Mouse (Mus musculus) intestine, embryonic 15.5 days (tissue): ENCODE data around the gene Ccdc15. TPM values are rescaled to one million over a fixed set of nuclear protein-coding genes. Genes with fewer than 3 reads are reported as not detected.

ENCODE experiments used
- ATAC-seq: fragments of 200-750 bp; cut with Nextera tagmentation; 2 replicates; pipeline ENCODE4 v1.8.0; 2017; ENCODE audit warnings: moderate TSS enrichment, moderate library complexity
- H3K27ac ChIP-seq: fragments of 300-500 bp; sonication (generic); 2 replicates; pipeline ENCODE4 v1.5.1; 2015; ENCODE audit warnings: mild to moderate bottlenecking, inconsistent platforms
- H3K27me3 ChIP-seq: fragments of 300-500 bp; sonication (generic); replicated peaks from 2 replicates; pipeline ENCODE4 v1.6.1; 2015; ENCODE audit warnings: inconsistent platforms
- H3K36me3 ChIP-seq: fragments of 300-500 bp; sonication (generic); 2 replicates; pipeline ENCODE4 v1.6.1; 2015; ENCODE audit warnings: inconsistent platforms
- H3K4me1 ChIP-seq: fragments of 300-500 bp; sonication (generic); replicated peaks from 2 replicates; pipeline ENCODE4 v1.6.1; 2015; ENCODE audit warnings: inconsistent platforms
- H3K4me2 ChIP-seq: fragments of 300-500 bp; sonication (generic); replicated peaks from 2 replicates; pipeline ENCODE4 v1.6.1; 2015; ENCODE audit warnings: mild to moderate bottlenecking, inconsistent platforms
- H3K4me3 ChIP-seq: fragments of 300-500 bp; sonication (generic); replicated peaks from 2 replicates; pipeline ENCODE4 v1.5.1; 2015; ENCODE audit warnings: inconsistent platforms
- H3K9ac ChIP-seq: fragments of 300-500 bp; sonication (generic); 2 replicates; pipeline ENCODE4 v1.6.1; 2015; ENCODE audit warnings: inconsistent platforms
- H3K9me3 ChIP-seq: fragments of 300-500 bp; sonication (generic); 2 replicates; pipeline ENCODE4 v1.6.1; 2016; ENCODE audit warnings: inconsistent platforms
- WGBS: fragments of 180-500 bp; shearing (Covaris S2); methylation state at CpG from one replicate; pipeline ENCODE4 v1.1.7; 2015; 5-methylcytosine and 5-hydroxymethylcytosine counted together
- polyA plus RNA-seq: library from polyadenylated mRNA; unstranded; fragments of >200 nt; fragmentation: Nextera tagmentation; extraction: Ambion mirVana; gene quantifications from 2 replicates; pipeline ENCODE4 v1.2.1, GENCODE M21; 2015

Ccdc15 gene
- polyA plus RNA-seq, 1 experiment from 2014 or later, result 6.1 TPM

DNA sequence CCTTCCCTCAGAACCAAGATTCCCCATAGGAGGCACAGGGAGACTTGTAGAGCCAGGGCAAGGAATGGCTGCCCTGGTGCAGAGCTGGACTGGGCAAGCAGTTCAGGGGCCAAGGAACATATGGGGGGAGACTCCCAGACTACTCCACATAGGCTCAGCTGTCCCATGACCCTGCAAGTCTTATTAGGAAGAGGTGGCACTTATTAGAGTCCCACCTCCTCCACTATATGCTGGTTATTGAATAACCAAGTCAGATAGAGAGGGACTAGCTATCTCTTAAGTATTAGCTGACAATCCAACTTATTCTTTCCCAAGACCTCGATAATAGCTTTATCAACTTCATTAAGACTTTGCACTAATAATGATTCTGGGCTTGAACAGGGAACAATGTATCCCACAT, 102.4 kb downstream of the Ccdc15 start:
- Histone ChIP-seq H3K4me3 (no peak overlapping the region), H3K4me1 (0 out of 2 replicates have a peak, but pooled peaks cover 12% of the 10 kb centered on the region), H3K9me3 (no peaks in the 10 kb centered on the region), H3K9ac (no peak overlapping the region), H3K27me3 (no peaks in the 10 kb centered on the region), H3K27ac (peak overlapping the region; percentile 44), H3K4me2 (no peak overlapping the region), H3K36me3 (no peaks in the 10 kb centered on the region)
- peak; percentile 85 for ATAC-seq
- WGBS, result 79% methylated on average over 1 of the region's 1 CpGs

DNA sequence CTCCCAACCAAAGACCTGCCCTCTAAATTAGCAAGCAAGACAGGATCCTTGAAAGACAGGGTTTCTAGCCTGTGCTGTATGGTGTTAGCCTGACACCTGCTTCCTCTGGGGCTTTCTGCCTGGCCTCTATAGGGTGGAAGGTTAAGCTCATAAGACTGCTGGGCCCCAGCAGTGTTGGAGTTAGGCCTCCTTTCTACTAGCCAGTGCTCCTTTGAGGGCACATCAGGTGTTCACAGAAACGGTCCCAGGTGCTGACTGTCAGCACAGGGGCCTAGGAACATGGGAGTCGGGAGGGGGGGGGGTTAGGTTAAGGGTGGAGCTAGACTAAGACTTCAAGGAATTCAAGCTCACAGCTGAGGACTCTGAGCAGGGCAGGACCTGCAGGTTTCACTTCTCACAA, 102.8 kb downstream of the Ccdc15 start:
- no peak overlapping the region for H3K4me3 ChIP-seq
- H3K4me2 ChIP-seq, result no peak overlapping the region
- WGBS, result 44% methylated on average over 2 of the region's 2 CpGs
- H3K36me3 ChIP-seq, result no peaks in the 10 kb centered on the region
- H3K9me3 ChIP-seq, result no peaks in the 10 kb centered on the region
- peak; percentile 65 for ATAC-seq
- H3K27me3 ChIP-seq, result no peaks in the 10 kb centered on the region
- no peak overlapping the region for H3K9ac ChIP-seq
- H3K4me1 ChIP-seq, result 0 out of 2 replicates have a peak, but pooled peaks cover 12% of the 10 kb centered on the region
- peak overlapping the region; percentile 44 for H3K27ac ChIP-seq

DNA sequence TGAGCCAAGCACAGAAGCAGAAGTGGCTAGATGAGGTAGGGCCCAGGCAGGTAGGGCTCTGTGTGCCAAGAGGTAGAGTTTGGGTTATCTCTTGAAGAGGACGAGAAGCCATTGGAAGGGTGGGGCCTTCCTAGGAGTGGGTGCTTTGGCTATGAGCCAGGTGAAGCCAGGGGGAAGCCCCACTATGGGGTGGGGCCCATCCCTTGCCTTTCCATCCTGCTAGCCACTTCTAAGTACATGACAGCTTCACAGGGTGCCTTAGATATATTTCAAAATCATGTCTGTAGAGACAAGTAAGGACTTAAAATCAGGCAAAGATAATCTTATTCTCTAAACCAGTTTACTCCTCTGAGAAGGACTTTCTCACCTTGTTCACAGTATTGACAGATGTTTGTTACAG, 103.6 kb downstream of the Ccdc15 start:
- no peak overlapping the region for H3K4me2 ChIP-seq
- no peak for ATAC-seq
- 53% methylated on average over 1 of the region's 1 CpGs for WGBS
- no peaks in the 10 kb centered on the region for H3K36me3 ChIP-seq
- no peak overlapping the region for H3K4me3 ChIP-seq
- no peaks in the 10 kb centered on the region for H3K27me3 ChIP-seq
- no peaks in the 10 kb centered on the region for H3K9me3 ChIP-seq
- no peak overlapping the region for H3K9ac ChIP-seq
- H3K27ac ChIP-seq, result no peak overlapping the region
- 0 out of 2 replicates have a peak, but pooled peaks cover 12% of the 10 kb centered on the region for H3K4me1 ChIP-seq

GRCm38 (mm10) chr9:37242764-37243163, 105.5 kb downstream of the Ccdc15 start:
- Histone ChIP-seq H3K27ac (no peak overlapping the region), H3K36me3 (no peaks in the 10 kb centered on the region), H3K4me2 (no peak overlapping the region), H3K9ac (no peak overlapping the region), H3K27me3 (no peaks in the 10 kb centered on the region), H3K4me3 (no peak overlapping the region), H3K4me1 (0 out of 2 replicates have a peak, but pooled peaks cover 6% of the 10 kb centered on the region), H3K9me3 (no peaks in the 10 kb centered on the region)
- no peak for ATAC-seq
- WGBS, result 89% methylated on average over 3 of the region's 3 CpGs

- Histone ChIP-seq H3K9ac (no peak overlapping the region), H3K4me3 (no peak overlapping the region), H3K9me3 (no peaks in the 10 kb centered on the region), H3K4me1 (no peaks in the 10 kb centered on the region; the same call in 1 of the 2 replicates), H3K36me3 (no peaks in the 10 kb centered on the region), H3K27ac (peak overlapping the region; percentile 32), H3K4me2 (no peak overlapping the region), H3K27me3 (no peaks in the 10 kb centered on the region)
- ATAC-seq, result peak; percentile 82
- 47% methylated on average over 4 of the region's 4 CpGs for WGBS
Observed at GRCm38 (mm10) chr9:37235951-37236737, 112.1 kb downstream of the Ccdc15 start.

DNA sequence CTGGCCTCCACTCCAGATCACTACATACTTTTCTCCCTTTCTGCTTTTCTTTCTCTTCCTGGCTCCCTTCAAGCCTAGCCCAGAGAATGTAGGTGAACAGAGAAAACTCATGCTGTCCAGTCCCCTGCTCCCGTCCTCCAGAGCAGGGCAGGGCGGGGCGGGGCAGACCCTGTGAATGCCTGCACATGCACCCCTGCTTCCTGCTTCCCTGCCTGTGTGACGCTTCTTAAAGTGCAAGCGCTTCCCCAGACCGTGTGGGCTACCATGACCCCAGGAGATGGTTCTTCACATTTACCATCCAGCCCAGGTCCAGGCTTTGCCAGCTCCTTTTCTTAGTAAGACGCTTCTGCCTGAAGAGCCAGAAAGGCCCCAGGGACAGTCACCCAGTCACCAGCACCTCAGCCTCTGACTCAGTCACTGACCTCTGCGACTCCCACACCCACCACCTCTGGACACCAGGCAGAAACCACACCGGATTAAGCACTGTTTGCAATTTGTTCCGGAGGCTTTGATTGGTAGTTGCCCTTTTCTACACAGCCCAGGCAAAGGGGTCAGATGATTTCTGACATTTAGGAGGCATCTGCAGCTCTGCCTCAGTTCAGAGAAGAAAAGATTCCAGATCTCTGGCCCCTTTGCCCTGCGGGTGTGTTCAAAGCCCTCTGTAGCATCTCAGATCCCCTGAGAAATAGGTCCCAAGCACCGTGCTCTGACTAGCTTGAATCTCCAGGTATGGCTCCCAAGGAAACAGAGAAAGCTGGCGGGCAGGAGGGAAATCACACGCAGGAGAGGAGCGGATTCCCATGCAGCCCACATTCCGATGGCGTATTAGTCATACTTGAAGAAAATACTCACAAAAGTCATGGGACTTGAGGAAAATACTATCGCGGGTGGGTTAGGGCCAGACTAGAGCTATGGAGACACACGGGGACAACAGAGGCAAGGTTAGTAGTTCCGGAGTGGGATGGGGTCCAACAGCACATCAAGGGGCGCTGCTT, 115.7 kb downstream of the Ccdc15 start:
- H3K9ac ChIP-seq, result no peak overlapping the region
- H3K4me3 ChIP-seq, result no peak overlapping the region
- no peak overlapping the region for H3K4me2 ChIP-seq
- no peak overlapping the region for H3K27ac ChIP-seq
- H3K27me3 ChIP-seq, result no peaks in the 10 kb centered on the region
- WGBS, result 63% methylated on average over 22 of the region's 22 CpGs
- no peaks in the 10 kb centered on the region for H3K36me3 ChIP-seq
- H3K9me3 ChIP-seq, result no peaks in the 10 kb centered on the region
- ATAC-seq, result no peak
- no peaks in the 10 kb centered on the region; the same call in 1 of the 2 replicates for H3K4me1 ChIP-seq

GRCm38 (mm10) chr9:37230486-37231195, 117.6 kb downstream of the Ccdc15 start:
- 94% methylated on average over 9 of the region's 9 CpGs for WGBS
- Histone ChIP-seq H3K9me3 (no peaks in the 10 kb centered on the region), H3K4me1 (no peaks in the 10 kb centered on the region), H3K4me2 (no peak overlapping the region), H3K27me3 (no peaks in the 10 kb centered on the region), H3K36me3 (no peaks in the 10 kb centered on the region), H3K9ac (no peak overlapping the region), H3K4me3 (no peak overlapping the region), H3K27ac (no peak overlapping the region)
- no peak for ATAC-seq

GRCm38 (mm10) chr9:37229880-37230325, 118.3 kb downstream of the Ccdc15 start:
- Histone ChIP-seq H3K4me3 (no peak overlapping the region), H3K27ac (no peak overlapping the region), H3K36me3 (no peaks in the 10 kb centered on the region), H3K9ac (no peak overlapping the region), H3K27me3 (no peaks in the 10 kb centered on the region), H3K4me2 (no peak overlapping the region), H3K9me3 (no peaks in the 10 kb centered on the region), H3K4me1 (no peaks in the 10 kb centered on the region)
- ATAC-seq, result peak; percentile 72
- 0% methylated on average over 1 of the region's 1 CpGs for WGBS

Other genes with a start within 250 kb of the Ccdc15 start
- gene Pknox2, start 201.0 kb downstream of the Ccdc15 start, polyA plus RNA-seq, result 7.9 and 8.2 TPM in 2 replicates
- 8.5 and 9.2 TPM in 2 replicates for gene Tmem218, start 140.2 kb downstream of the Ccdc15 start, polyA plus RNA-seq
- 3.1 and 4.4 TPM in 2 replicates for gene Slc37a2, start 92.7 kb downstream of the Ccdc15 start, polyA plus RNA-seq
- 0.06 and 0.08 TPM in 2 replicates for gene Hepacam, start 18.9 kb upstream of the Ccdc15 start, polyA plus RNA-seq
- 11.4 and 11.9 TPM in 2 replicates for gene Robo4, start 53.5 kb upstream of the Ccdc15 start, polyA plus RNA-seq
- 0.04 TPM in 1 of 2 replicates, not detected in the other for gene Robo3, start 84.8 kb upstream of the Ccdc15 start, polyA plus RNA-seq
- gene Msantd2, start 140.9 kb upstream of the Ccdc15 start, polyA plus RNA-seq, result 17.9 and 19.4 TPM in 2 replicates
- gene Esam, start 179.6 kb upstream of the Ccdc15 start, polyA plus RNA-seq, result 47.4 and 49.0 TPM in 2 replicates
- gene Vsig2, start 190.8 kb upstream of the Ccdc15 start, polyA plus RNA-seq, result 2.6 and 3.0 TPM in 2 replicates
- 2.9 and 3.7 TPM in 2 replicates for gene Nrgn, start 204.5 kb upstream of the Ccdc15 start, polyA plus RNA-seq
- gene Siae, start 207.3 kb upstream of the Ccdc15 start, polyA plus RNA-seq, result 13.9 and 14.5 TPM in 2 replicates